Mouse (Mus musculus) small intestine, adult 2 months (tissue): ENCODE measurements around the gene Pbld2.

Experiments used
- CTCF ChIP-seq: fragments of 200-500 bp; IDR thresholded peaks from 2 replicates; pipeline ENCODE4 v1.5.1; 2012; ENCODE audit warnings: low read depth, mild to moderate bottlenecking, control low read depth, inconsistent platforms, low read length, moderate library complexity, mixed read lengths; ENCODE audit not compliant: insufficient replicate concordance, insufficient read length; ENCODE audit errors: extremely low read depth
- POLR2A ChIP-seq: fragments of 200-500 bp; IDR thresholded peaks from 2 replicates; pipeline ENCODE4 v1.6.1; 2012; ENCODE audit warnings: low read depth, mild to moderate bottlenecking, control low read depth, inconsistent platforms, low read length, moderate library complexity

DNA sequence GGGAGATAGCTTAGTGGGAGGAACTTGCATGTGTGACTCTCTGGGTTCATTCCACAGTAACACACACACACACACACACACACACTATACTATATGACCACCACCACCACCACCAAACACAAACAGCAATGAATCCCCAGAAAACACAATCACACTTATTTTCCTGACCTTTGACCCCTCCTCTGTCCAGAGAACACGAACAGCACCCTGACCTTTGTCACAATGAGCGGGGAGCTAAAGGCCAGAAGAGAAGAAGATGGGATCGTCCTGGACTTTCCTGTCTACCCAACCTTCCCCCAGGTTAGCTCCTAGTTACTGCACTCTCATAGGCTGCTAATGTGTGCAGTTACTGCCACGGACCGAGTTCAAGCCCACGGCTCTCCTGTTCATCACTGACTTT lies 27.9 kb downstream of the Pbld2 start:
- no peak for TF ChIP-seq CTCF
- no peak for TF ChIP-seq POLR2A
